Mouse (Mus musculus): ENCODE results near the gene Ppm1f.

DNA sequence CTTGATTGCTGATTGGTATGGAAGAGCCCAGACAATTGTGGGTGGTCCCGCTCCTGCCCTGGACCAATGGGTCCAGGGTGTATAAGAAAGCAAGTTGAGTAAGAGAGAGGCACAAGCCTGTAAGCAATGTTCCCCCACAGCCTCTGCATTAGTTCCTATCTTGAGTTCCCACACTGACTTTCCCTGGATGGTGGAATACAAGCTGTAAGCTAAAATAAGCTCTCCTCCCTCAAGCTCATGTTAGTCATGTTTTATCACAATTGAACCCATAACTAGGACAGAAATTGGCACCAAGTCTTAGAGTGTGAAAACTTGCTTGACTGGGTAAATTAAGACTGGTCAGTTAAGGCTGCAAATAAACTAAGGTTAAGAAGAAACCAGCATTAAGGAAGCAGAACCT, 40.7 kb upstream of the Ppm1f start:
- TF ChIP-seq GATA1 (IDR thresholded peaks at IDR 0.05; ENCODE audit: borderline replicate concordance, low read length) (no peak), FLI1 (IDR thresholded peaks at IDR 0.05; ENCODE audit: low read length) (no peak)
